Mouse (Mus musculus): Measurements from ENCODE around the gene Dclk1. TPM values are rescaled to one million over a fixed set of nuclear protein-coding genes. Genes with fewer than 3 reads are reported as not detected.
A peak's percentile ranks its signal among the peaks of the same experiment; 100 is the strongest.

Gene Dclk1
- polyA plus RNA-seq, 1 experiment from 2014 or later, result 18.7 TPM

DNA sequence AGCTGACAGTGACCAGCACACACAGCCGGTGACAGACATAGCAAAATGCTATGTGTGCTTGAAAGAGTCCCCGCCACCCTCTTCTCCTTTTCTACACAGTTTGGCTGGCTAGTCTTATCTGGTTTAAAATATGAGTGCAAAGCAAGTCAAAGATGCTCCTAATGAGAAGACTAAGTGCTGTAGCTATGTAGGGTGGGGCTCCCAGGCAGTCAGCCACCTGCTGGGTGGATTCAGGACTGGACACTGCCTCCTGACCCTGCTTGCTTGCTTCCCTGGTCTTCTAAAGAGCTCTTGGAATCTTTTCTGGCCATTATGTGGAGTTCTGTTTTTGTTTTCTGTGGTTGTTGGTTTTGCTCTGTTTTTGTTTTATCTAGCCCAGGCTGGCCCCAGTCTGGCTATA lies 108.0 kb downstream of the Dclk1 start:
- H3K4me3 ChIP-seq (ENCODE audit: low read depth, low read length), result no peak overlapping the region
- H3K27me3 ChIP-seq (ENCODE audit: control insufficient read depth, insufficient read depth, low read length), result no peaks in the 10 kb centered on the region
- 76% methylated on average over 2 of the region's 2 CpGs for WGBS
- H3K36me3 ChIP-seq (ENCODE audit: control insufficient read depth, insufficient read depth, low read length), result no peaks in the 10 kb centered on the region
- ATAC-seq (ENCODE audit: insufficient number of reproducible peaks, insufficient read depth, low FRiP score, low read depth), result no peak
- no peak overlapping the region for H3K27ac ChIP-seq (ENCODE audit: low read length)
- H3K9ac ChIP-seq (replicated peaks; ENCODE audit: low read depth, low read length), result no peak overlapping the region
- H3K9me3 ChIP-seq (ENCODE audit: control insufficient read depth, low read depth, low read length), result no peaks in the 10 kb centered on the region
- peaks cover 8% of the 10 kb centered on the region; the same call in 1 of the 2 replicates for H3K4me1 ChIP-seq (ENCODE audit: control insufficient read depth, insufficient read depth, low read length)
- no peak overlapping the region for H3K4me2 ChIP-seq (replicated peaks; ENCODE audit: low read depth, low read length)

DNA sequence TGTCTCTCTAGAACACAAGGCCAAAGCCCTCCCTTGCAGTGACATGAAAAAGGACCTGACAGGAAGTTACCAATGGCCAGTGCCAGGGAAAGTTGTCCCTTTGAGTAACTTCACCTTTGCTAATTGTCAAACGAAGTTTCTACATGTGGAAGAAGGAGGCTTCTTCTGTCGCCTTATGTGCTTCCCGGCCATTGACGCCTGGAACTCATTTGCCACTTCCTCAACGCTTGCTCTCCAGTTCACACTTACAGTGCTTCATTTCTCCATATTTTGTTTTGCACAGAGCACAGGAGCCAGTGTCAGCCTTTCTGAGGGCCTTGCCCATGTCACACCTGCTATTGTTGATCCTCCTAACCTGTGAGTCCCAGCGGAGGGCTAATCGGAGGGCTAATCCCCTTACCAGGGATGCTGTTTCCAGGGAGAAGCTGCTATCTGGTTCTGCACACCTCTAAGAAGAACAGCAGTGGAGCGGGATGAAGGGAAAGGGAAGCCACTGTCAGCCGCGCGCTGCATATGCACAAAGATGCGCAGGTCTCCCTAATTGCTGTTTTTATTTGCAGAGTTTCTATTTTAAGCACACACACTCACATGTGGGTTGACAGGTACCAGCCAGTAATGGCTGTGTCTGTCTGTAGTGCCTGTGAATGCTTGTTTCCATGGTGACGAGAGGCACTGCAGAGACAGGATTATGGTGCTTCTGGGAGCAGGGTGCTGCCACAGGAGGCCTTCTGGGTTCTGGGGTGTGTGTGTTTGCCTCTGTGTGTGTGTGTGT lies 109.3 kb downstream of the Dclk1 start:
- WGBS, result 60% methylated on average over 13 of the region's 13 CpGs
- Histone ChIP-seq H3K9me3 (ENCODE audit: control insufficient read depth, low read depth, low read length) (no peaks in the 10 kb centered on the region), H3K4me2 (replicated peaks; ENCODE audit: low read depth, low read length) (no peak overlapping the region), H3K36me3 (ENCODE audit: control insufficient read depth, insufficient read depth, low read length) (no peaks in the 10 kb centered on the region), H3K27ac (ENCODE audit: low read length) (no peak overlapping the region), H3K27me3 (ENCODE audit: control insufficient read depth, insufficient read depth, low read length) (no peaks in the 10 kb centered on the region), H3K9ac (replicated peaks; ENCODE audit: low read depth, low read length) (no peak overlapping the region), H3K4me3 (ENCODE audit: low read depth, low read length) (no peak overlapping the region), H3K4me1 (ENCODE audit: control insufficient read depth, insufficient read depth, low read length) (peaks cover 8% of the 10 kb centered on the region; the same call in 1 of the 2 replicates)
- ATAC-seq (ENCODE audit: insufficient number of reproducible peaks, insufficient read depth, low FRiP score, low read depth), result no peak; the same call in 1 of the 2 replicates

DNA sequence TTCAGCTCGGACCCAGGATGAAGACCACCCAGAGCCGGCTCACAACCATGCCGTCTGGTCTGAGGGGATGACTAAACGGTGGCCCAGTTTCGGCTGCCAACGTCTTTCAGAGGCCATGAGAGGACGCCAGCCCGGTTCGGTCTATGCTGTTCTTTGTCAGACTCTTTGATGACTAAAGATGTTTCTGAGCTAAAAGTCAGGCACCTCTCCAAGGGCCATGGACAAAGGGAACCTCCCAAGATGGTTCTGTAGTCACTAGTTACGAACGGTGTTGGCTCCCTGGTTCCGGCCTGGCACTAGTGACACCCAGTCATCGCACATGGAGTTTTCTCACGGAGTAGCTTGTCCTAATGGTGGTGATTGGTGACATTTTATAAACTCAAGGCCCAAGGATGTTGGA lies 110.4 kb downstream of the Dclk1 start:
- 86% methylated on average over 14 of the region's 14 CpGs for WGBS
- ATAC-seq (ENCODE audit: insufficient number of reproducible peaks, insufficient read depth, low FRiP score, low read depth), result no peak
- Histone ChIP-seq H3K4me2 (replicated peaks; ENCODE audit: low read depth, low read length) (no peak overlapping the region), H3K27ac (ENCODE audit: low read length) (no peak overlapping the region), H3K4me3 (ENCODE audit: low read depth, low read length) (no peak overlapping the region), H3K36me3 (ENCODE audit: control insufficient read depth, insufficient read depth, low read length) (no peaks in the 10 kb centered on the region), H3K9ac (replicated peaks; ENCODE audit: low read depth, low read length) (no peak overlapping the region), H3K9me3 (ENCODE audit: control insufficient read depth, low read depth, low read length) (no peaks in the 10 kb centered on the region), H3K4me1 (ENCODE audit: control insufficient read depth, insufficient read depth, low read length) (peaks cover 5% of the 10 kb centered on the region; the same call in 1 of the 2 replicates), H3K27me3 (ENCODE audit: control insufficient read depth, insufficient read depth, low read length) (no peaks in the 10 kb centered on the region)

DNA sequence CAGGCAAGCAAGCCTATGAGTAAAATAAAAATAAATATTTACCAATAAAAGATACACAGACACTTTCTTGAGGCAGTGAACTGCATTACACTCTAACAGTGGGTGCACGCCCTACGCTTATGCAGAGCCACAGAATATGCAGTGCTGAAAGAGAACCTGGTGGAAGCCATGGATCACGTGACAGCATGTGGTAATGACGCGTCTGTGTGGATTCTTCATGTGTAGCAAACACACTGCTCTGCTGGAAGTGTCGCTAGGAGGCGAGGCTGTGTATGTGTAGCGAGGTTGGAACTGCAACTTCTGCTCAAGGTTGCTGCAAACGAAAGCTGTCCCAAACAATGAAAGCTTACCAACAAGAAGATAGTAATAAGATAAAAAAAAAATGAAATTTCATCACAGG lies 111.0 kb downstream of the Dclk1 start:
- H3K36me3 ChIP-seq (ENCODE audit: control insufficient read depth, insufficient read depth, low read length), result no peaks in the 10 kb centered on the region
- no peak overlapping the region for H3K9ac ChIP-seq (replicated peaks; ENCODE audit: low read depth, low read length)
- WGBS, result 88% methylated on average over 9 of the region's 9 CpGs
- H3K9me3 ChIP-seq (ENCODE audit: control insufficient read depth, low read depth, low read length), result no peaks in the 10 kb centered on the region
- H3K4me1 ChIP-seq (ENCODE audit: control insufficient read depth, insufficient read depth, low read length), result no peaks in the 10 kb centered on the region
- H3K27ac ChIP-seq (ENCODE audit: low read length), result no peak overlapping the region
- no peaks in the 10 kb centered on the region for H3K27me3 ChIP-seq (ENCODE audit: control insufficient read depth, insufficient read depth, low read length)
- H3K4me3 ChIP-seq (ENCODE audit: low read depth, low read length), result no peak overlapping the region
- no peak overlapping the region for H3K4me2 ChIP-seq (replicated peaks; ENCODE audit: low read depth, low read length)
- ATAC-seq (ENCODE audit: insufficient number of reproducible peaks, insufficient read depth, low FRiP score, low read depth), result no peak

DNA sequence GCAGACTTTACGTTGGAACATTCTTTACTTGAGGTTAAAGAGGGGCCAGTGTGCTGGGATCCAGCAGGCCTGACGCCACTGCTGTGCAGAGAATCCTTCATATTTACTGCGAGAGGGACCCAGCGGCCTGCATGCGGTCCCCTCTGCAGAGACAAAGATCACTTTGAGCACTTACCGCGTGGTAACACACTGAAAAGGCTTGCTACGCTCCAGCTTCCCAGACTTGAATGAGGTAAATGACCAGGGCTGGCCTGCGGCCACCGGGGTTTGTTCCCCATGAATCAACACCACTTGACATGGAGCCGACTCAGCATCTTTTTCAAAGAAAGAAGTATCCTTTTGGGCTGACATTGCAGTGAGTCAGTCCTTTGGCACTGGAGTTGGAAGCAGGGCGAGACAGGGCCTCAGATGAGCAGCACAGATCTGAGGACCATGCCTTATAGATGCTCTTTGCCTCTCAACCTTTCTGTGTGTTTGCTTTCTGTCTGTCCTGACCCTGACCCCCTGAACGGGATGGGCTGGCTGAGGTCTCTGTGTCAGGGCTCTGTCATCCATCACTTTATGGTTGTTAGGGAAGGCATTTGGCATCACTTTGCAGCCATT lies 111.8 kb downstream of the Dclk1 start:
- Histone ChIP-seq H3K9me3 (ENCODE audit: control insufficient read depth, low read depth, low read length) (no peaks in the 10 kb centered on the region), H3K4me3 (ENCODE audit: low read depth, low read length) (no peak overlapping the region), H3K9ac (replicated peaks; ENCODE audit: low read depth, low read length) (no peak overlapping the region), H3K36me3 (ENCODE audit: control insufficient read depth, insufficient read depth, low read length) (no peaks in the 10 kb centered on the region), H3K27ac (ENCODE audit: low read length) (peak overlapping the region; percentile 44; the same call in 1 of the 2 replicates), H3K27me3 (ENCODE audit: control insufficient read depth, insufficient read depth, low read length) (no peaks in the 10 kb centered on the region), H3K4me2 (replicated peaks; ENCODE audit: low read depth, low read length) (no peak overlapping the region), H3K4me1 (ENCODE audit: control insufficient read depth, insufficient read depth, low read length) (no peaks in the 10 kb centered on the region)
- WGBS, result 40% methylated on average over 13 of the region's 13 CpGs
- peak; percentile 50; the same call in 1 of the 2 replicates for ATAC-seq (ENCODE audit: insufficient number of reproducible peaks, insufficient read depth, low FRiP score, low read depth)

DNA sequence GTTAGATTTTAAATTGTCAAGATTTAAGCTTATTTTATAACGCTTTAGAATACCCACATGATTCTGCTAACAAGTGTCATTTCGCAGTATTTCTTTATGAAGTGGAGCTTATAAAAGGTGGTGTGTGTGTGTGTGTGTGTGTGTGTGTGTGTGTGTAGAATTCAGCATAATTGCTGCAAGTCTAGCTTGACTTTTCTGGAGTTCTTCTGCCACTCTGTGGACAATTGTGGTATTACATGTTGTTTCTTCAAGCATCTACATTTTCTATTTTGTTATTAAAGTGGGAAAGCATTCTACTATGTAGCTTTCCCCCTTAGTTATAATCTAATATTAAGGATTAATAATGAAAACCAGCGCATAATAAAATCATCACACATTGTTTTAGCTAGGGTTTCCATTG lies 112.6 kb downstream of the Dclk1 start:
- Histone ChIP-seq H3K4me2 (replicated peaks; ENCODE audit: low read depth, low read length) (no peak overlapping the region), H3K9me3 (ENCODE audit: control insufficient read depth, low read depth, low read length) (no peaks in the 10 kb centered on the region; the same call in 1 of the 2 replicates), H3K4me1 (ENCODE audit: control insufficient read depth, insufficient read depth, low read length) (no peaks in the 10 kb centered on the region), H3K27me3 (ENCODE audit: control insufficient read depth, insufficient read depth, low read length) (no peaks in the 10 kb centered on the region), H3K36me3 (ENCODE audit: control insufficient read depth, insufficient read depth, low read length) (no peaks in the 10 kb centered on the region), H3K4me3 (ENCODE audit: low read depth, low read length) (no peak overlapping the region), H3K27ac (ENCODE audit: low read length) (no peak overlapping the region), H3K9ac (replicated peaks; ENCODE audit: low read depth, low read length) (no peak overlapping the region)
- WGBS, result 15% methylated on average over 3 of the region's 3 CpGs
- no peak for ATAC-seq (ENCODE audit: insufficient number of reproducible peaks, insufficient read depth, low FRiP score, low read depth)

DNA sequence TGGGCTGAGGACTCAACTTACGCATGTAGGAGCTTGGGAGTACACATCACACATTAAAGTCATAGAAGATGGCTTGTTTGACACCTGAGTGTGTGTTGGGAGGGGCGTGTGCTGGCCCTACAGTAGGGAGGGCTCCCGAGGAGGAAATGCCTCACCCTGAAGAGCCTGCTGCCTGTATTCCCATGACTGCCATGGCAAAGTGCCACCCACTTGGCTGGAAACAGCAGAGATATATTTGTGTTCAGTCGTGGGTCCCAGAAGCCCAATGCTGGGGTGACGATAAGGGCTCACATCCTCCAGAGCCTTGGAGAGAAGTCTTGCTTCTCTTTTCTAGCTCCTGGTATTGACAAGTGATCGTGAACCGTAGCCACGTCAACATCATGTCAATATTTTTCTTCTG lies 116.3 kb downstream of the Dclk1 start:
- Histone ChIP-seq H3K27me3 (ENCODE audit: control insufficient read depth, insufficient read depth, low read length) (no peaks in the 10 kb centered on the region), H3K4me3 (ENCODE audit: low read depth, low read length) (no peak overlapping the region), H3K4me1 (ENCODE audit: control insufficient read depth, insufficient read depth, low read length) (no peaks in the 10 kb centered on the region), H3K4me2 (replicated peaks; ENCODE audit: low read depth, low read length) (no peak overlapping the region), H3K36me3 (ENCODE audit: control insufficient read depth, insufficient read depth, low read length) (no peaks in the 10 kb centered on the region), H3K9ac (replicated peaks; ENCODE audit: low read depth, low read length) (no peak overlapping the region), H3K27ac (ENCODE audit: low read length) (no peak overlapping the region), H3K9me3 (ENCODE audit: control insufficient read depth, low read depth, low read length) (no peaks in the 10 kb centered on the region; the same call in 1 of the 2 replicates)
- no peak for ATAC-seq (ENCODE audit: insufficient number of reproducible peaks, insufficient read depth, low FRiP score, low read depth)
- 87% methylated on average over 8 of the region's 8 CpGs for WGBS

DNA sequence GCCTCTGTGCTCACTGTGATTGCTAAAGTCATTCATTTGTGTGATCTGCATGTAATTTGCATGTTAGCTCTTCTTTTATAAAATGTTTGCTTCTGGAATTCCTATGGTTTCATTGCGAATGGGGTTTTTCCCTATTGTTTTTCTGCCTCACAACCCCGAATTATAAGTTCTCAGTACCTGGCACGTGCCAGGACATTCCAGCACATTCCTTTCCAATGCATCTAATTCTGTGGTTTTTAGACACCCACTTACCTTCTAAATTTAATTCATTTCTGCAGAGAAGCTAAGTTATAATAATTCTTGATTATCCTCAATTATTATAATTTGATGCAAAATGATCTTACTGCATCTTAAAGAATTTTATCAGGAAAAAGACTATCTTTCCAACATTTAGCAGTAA lies 118.7 kb downstream of the Dclk1 start:
- H3K27ac ChIP-seq (ENCODE audit: low read length), result no peak overlapping the region
- H3K9me3 ChIP-seq (ENCODE audit: control insufficient read depth, low read depth, low read length), result no peaks in the 10 kb centered on the region; the same call in 1 of the 2 replicates
- no peaks in the 10 kb centered on the region for H3K27me3 ChIP-seq (ENCODE audit: control insufficient read depth, insufficient read depth, low read length)
- no peak for ATAC-seq (ENCODE audit: insufficient number of reproducible peaks, insufficient read depth, low FRiP score, low read depth)
- 80% methylated on average over 3 of the region's 3 CpGs for WGBS
- H3K4me3 ChIP-seq (ENCODE audit: low read depth, low read length), result no peak overlapping the region
- no peak overlapping the region for H3K4me2 ChIP-seq (replicated peaks; ENCODE audit: low read depth, low read length)
- no peak overlapping the region for H3K9ac ChIP-seq (replicated peaks; ENCODE audit: low read depth, low read length)
- no peaks in the 10 kb centered on the region for H3K4me1 ChIP-seq (ENCODE audit: control insufficient read depth, insufficient read depth, low read length)
- H3K36me3 ChIP-seq (ENCODE audit: control insufficient read depth, insufficient read depth, low read length), result no peaks in the 10 kb centered on the region
